In genomic region chr7:129235410-129235809, GRCm38 (mm10) we compare ENCODE assay signal across 9 mouse cellular contexts. TPM values are rescaled to one million over a fixed set of nuclear protein-coding genes. Genes with fewer than 3 reads are reported as not detected.
DNase-seq lines count a peak whose midpoint lies in the region; ATAC-seq and TF ChIP-seq lines count a peak whose summit lies in the region.
"Had no signal": no experiment of that assay in that cellular context is flagged by ENCODE, and none has a peak within 500 bp of the region (broad histone marks: within the 10 kb centered on the region; RNA-seq: fewer than 3 reads in every experiment).

No protein-coding gene starts in this region.

- in situ Hi-C loops in CH12.LX (cut with MboI; ENCODE audit: low pct_ligation_motif_present, low pct_unique_long_range_greater_than_20kb, low sequenced_read_pairs) = no loop called here

- no peak for TF ChIP-seq EP300 in CH12.LX (IDR thresholded peaks at IDR 0.05; ENCODE audit: low read length)

- H3K9ac ChIP-seq in hindbrain, embryonic 11.5 days (ENCODE audit: low read depth, low read length) = no peak overlapping the region
- no peak overlapping the region for H3K9ac ChIP-seq in hindbrain, embryonic 16.5 days (ENCODE audit: low read depth, low read length)
- no peak overlapping the region for H3K9ac ChIP-seq in CH12.LX (ENCODE audit: insufficient read depth, low read depth)
- H3K9ac ChIP-seq: lung, embryonic 15.5 days had no signal

- H3K36me3 ChIP-seq in hindbrain, embryonic 11.5 days (ENCODE audit: control insufficient read depth, insufficient read depth, low read length) = no peaks in the 10 kb centered on the region
- H3K36me3 ChIP-seq in hindbrain, embryonic 16.5 days (ENCODE audit: control insufficient read depth, insufficient read depth, low read length) = no peaks in the 10 kb centered on the region
- H3K36me3 ChIP-seq in CH12.LX (replicated peaks in 1 of 2; ENCODE audit: control insufficient read depth in 1 of 2, insufficient read depth in 1 of 2, low read length in 1 of 2) = no peaks in the 10 kb centered on the region
- no peaks in the 10 kb centered on the region for H3K36me3 ChIP-seq in small intestine, adult 2 months (ENCODE audit: control insufficient read depth, insufficient read depth, low read length)
- H3K36me3 ChIP-seq: lung, embryonic 15.5 days had no signal

- WGBS in hindbrain, embryonic 11.5 days = 58% methylated on average over 2 of the region's 2 CpGs
- 55% methylated on average over 2 of the region's 2 CpGs for WGBS in hindbrain, embryonic 16.5 days
- WGBS in small intestine, adult 2 months = 48% methylated on average over 2 of the region's 2 CpGs

- dilution Hi-C loops in CH12.LX (cut with MboI; ENCODE audit: extremely low pct_ligation_motif_present, extremely low pct_unique_long_range_greater_than_20kb, low sequenced_read_pairs) = no loop called here

- no peak overlapping the region for H3K4me3 ChIP-seq in hindbrain, embryonic 11.5 days (ENCODE audit: low read depth, low read length)
- no peak overlapping the region for H3K4me3 ChIP-seq in hindbrain, embryonic 16.5 days (ENCODE audit: low read length)
- H3K4me3 ChIP-seq in CH12.LX (replicated peaks in 1 of 3; ENCODE audit: low read depth in 2 of 3, low read length in 2 of 3, poor library complexity in 1 of 3) = no peak overlapping the region
- no peak overlapping the region for H3K4me3 ChIP-seq in small intestine, adult 2 months (ENCODE audit: low read depth, low read length)
- H3K4me3 ChIP-seq: lung, embryonic 15.5 days had no signal

- no peaks in the 10 kb centered on the region for H3K27me3 ChIP-seq in hindbrain, embryonic 11.5 days (ENCODE audit: control insufficient read depth, insufficient read depth, low read length)
- no peaks in the 10 kb centered on the region for H3K27me3 ChIP-seq in hindbrain, embryonic 16.5 days (replicated peaks; ENCODE audit: control insufficient read depth, insufficient read depth, low read length)
- H3K27me3 ChIP-seq in CH12.LX (replicated peaks) = peaks cover 90% of the 10 kb centered on the region
- H3K27me3 ChIP-seq in small intestine, adult 2 months (ENCODE audit: control insufficient read depth, insufficient read depth, low read length) = no peaks in the 10 kb centered on the region
- H3K27me3 ChIP-seq: lung, embryonic 15.5 days had no signal

- no peaks in the 10 kb centered on the region for H3K9me3 ChIP-seq in hindbrain, embryonic 11.5 days (ENCODE audit: control insufficient read depth, low read length)
- H3K9me3 ChIP-seq in hindbrain, embryonic 16.5 days (ENCODE audit: control insufficient read depth, low read length) = no peaks in the 10 kb centered on the region
- H3K9me3 ChIP-seq in CH12.LX (replicated peaks; ENCODE audit: low read length) = no peaks in the 10 kb centered on the region
- H3K9me3 ChIP-seq: lung, embryonic 15.5 days had no signal

- H3K27ac ChIP-seq in hindbrain, embryonic 11.5 days (ENCODE audit: low read depth, low read length) = no peak overlapping the region
- no peak overlapping the region for H3K27ac ChIP-seq in hindbrain, embryonic 16.5 days (ENCODE audit: low read depth, low read length)
- no peak overlapping the region for H3K27ac ChIP-seq in CH12.LX (ENCODE audit: insufficient read depth, low read depth)
- no peak overlapping the region for H3K27ac ChIP-seq in small intestine, adult 2 months (ENCODE audit: insufficient read depth, low read depth, low read length)
- H3K27ac ChIP-seq: lung, embryonic 15.5 days had no signal

- no peak for ATAC-seq in hindbrain, embryonic 11.5 days (ENCODE audit: low FRiP score)
- ATAC-seq in hindbrain, embryonic 16.5 days = no peak

- TF ChIP-seq POLR2A in CH12.LX (IDR thresholded peaks at IDR 0.05; ENCODE audit: low read depth, low read length) = no peak
- no peak for TF ChIP-seq POLR2A in brain, embryonic 14.5 days (IDR thresholded peaks at IDR 0.05; ENCODE audit: borderline replicate concordance, extremely low read depth, insufficient read depth, insufficient read length, poor library complexity, severe bottlenecking)
- no peak for TF ChIP-seq POLR2A in small intestine, adult 2 months (IDR thresholded peaks at IDR 0.05; ENCODE audit: low read depth, low read length)

- no peak overlapping the region for H3K4me2 ChIP-seq in hindbrain, embryonic 11.5 days (replicated peaks; ENCODE audit: low read depth, low read length)
- H3K4me2 ChIP-seq in hindbrain, embryonic 16.5 days (ENCODE audit: low read length) = no peak overlapping the region
- H3K4me2 ChIP-seq in CH12.LX (ENCODE audit: insufficient read depth, low read depth, poor library complexity, severe bottlenecking) = no peak overlapping the region
- H3K4me2 ChIP-seq: lung, embryonic 15.5 days had no signal

- peak; percentile 31 for TF ChIP-seq RAD21 in CH12.LX (IDR thresholded peaks at IDR 0.05; ENCODE audit: low read depth, low read length)

- no peaks in the 10 kb centered on the region for H3K4me1 ChIP-seq in hindbrain, embryonic 11.5 days (replicated peaks; ENCODE audit: control insufficient read depth, insufficient read depth, low read length)
- H3K4me1 ChIP-seq in hindbrain, embryonic 16.5 days (ENCODE audit: control insufficient read depth, insufficient read depth, low read depth, low read length) = no peaks in the 10 kb centered on the region
- no peaks in the 10 kb centered on the region for H3K4me1 ChIP-seq in CH12.LX (ENCODE audit: control insufficient read depth in 1 of 2, insufficient read depth in 2 of 2)
- no peaks in the 10 kb centered on the region for H3K4me1 ChIP-seq in small intestine, adult 2 months (ENCODE audit: control insufficient read depth, insufficient read depth, insufficient read length, low read length)
- H3K4me1 ChIP-seq: lung, embryonic 15.5 days had no signal

- peak in 1 of 2 experiments; percentile 63; a peak in 3 of 4 replicates for TF ChIP-seq CTCF in CH12.LX (conservative IDR thresholded peaks at IDR 0.05 in 1 of 2, IDR thresholded peaks at IDR 0.05 in 1 of 2; ENCODE audit: low read depth in 2 of 2, low read length in 2 of 2)
- peak; percentile 81 for TF ChIP-seq CTCF in brain, embryonic 14.5 days (IDR thresholded peaks at IDR 0.05; ENCODE audit: borderline replicate concordance, extremely low read depth, insufficient read depth, insufficient read length)
- TF ChIP-seq CTCF in small intestine, adult 2 months (IDR thresholded peaks at IDR 0.05; ENCODE audit: extremely low read depth, insufficient read length, insufficient replicate concordance, low read depth, low read length) = peak; percentile 61; the same call in 1 of the 2 replicates

- no peaks in the 10 kb centered on the region for H3K79me2 ChIP-seq in CH12.LX (replicated peaks; ENCODE audit: control insufficient read depth, extremely low read depth, insufficient read depth, poor library complexity, severe bottlenecking)

- DNase-seq in hindbrain, embryonic 11.5 days (ENCODE audit: low spot score) = peak; percentile 70
- peak; percentile 17 for DNase-seq in CH12.LX (ENCODE audit: extremely low read depth)
- peak; percentile 74 for DNase-seq in brain, embryonic 14.5 days (ENCODE audit: low read depth)
- peak; percentile 11 to 62 for DNase-seq in kidney, postnatal 36 days
- DNase-seq in thymus, postnatal 36 days = no peak
- no peak for DNase-seq in spleen, postnatal 14 days (ENCODE audit: low spot score in 2 of 2)

TF ChIP-seq in CH12.LX, 34 proteins besides CTCF, POLR2A, EP300 and RAD21:
- TF ChIP-seq SMC3 (IDR thresholded peaks at IDR 0.05; ENCODE audit: low read depth, low read length) (peak; percentile 38), E2F4 (IDR thresholded peaks at IDR 0.05; ENCODE audit: insufficient replicate concordance, low read depth, low read length) (no peak), KAT2A (IDR thresholded peaks at IDR 0.05; ENCODE audit: insufficient replicate concordance, low read length) (no peak), MAFK (IDR thresholded peaks at IDR 0.05; ENCODE audit: insufficient replicate concordance, low read length) (no peak)

RNA-seq across cellular contexts. Expression of gene Plpp4, which starts 21.4 kb away (rescaled TPM):
- polyA plus RNA-seq in hindbrain, embryonic 11.5 days (2014; fragmentation: Nextera tagmentation; extraction: Ambion mirVana) = 1.5 and 2.6 TPM in 2 replicates
- polyA plus RNA-seq in hindbrain, embryonic 16.5 days (2015; fragmentation: Nextera tagmentation; extraction: Ambion mirVana) = 15.2 and 15.6 TPM in 2 replicates
- total RNA-seq in CH12.LX (2012; rRNA removed) (not detected in 2 replicates), CH12.LX (2014; rRNA removed) (not detected in 2 replicates)
- polyA plus RNA-seq in CH12.LX (2012; ENCODE audit: insufficient read length, low read depth) = not detected in 2 replicates
- 9.9 and 13.2 TPM in 2 replicates for polyA plus RNA-seq in brain, embryonic 14.5 days (2012; rRNA removed)
- not detected in 2 replicates for polyA plus RNA-seq in small intestine, adult 2 months (2012; rRNA removed)

Comparison
In these comparisons a context has a peak if more than half of its experiments do, and no peak if none do; other contexts are left out.
1. DNase-seq: peak in hindbrain, embryonic 11.5 days (single experiment), CH12.LX (single experiment), brain, embryonic 14.5 days (single experiment) and kidney, postnatal 36 days (2 of 2); none in thymus, postnatal 36 days (0 of 2) and spleen, postnatal 14 days (0 of 2).